Mouse (Mus musculus) kidney, embryonic 16.5 days (tissue): ENCODE results near the gene Mrpl20. TPM values are rescaled to one million over a fixed set of nuclear protein-coding genes. Genes with fewer than 3 reads are reported as not detected.

Experiments used
- microRNA-seq: library from miRNA; unstranded; fragments of <30 nt; microRNA quantifications from one replicate; pipeline ENCODE4, GENCODE M21; 2016
- polyA plus RNA-seq: library from polyadenylated mRNA; unstranded; fragments of >200 nt; fragmentation: Nextera tagmentation; extraction: Ambion mirVana; gene quantifications from 2 replicates; pipeline ENCODE4 v1.2.1, GENCODE M21; 2015

Mrpl20 gene
- polyA plus RNA-seq, 1 experiment from 2014 or later = 209 TPM

Small RNA genes lying within 50 kb of the gene (microRNA-seq; reads per million reads assigned to microRNA genes)
- not detected for gene Gm27743

Other genes starting within 250 kb of the Mrpl20 start
- gene Nadk, start 240.5 kb upstream of the Mrpl20 start, polyA plus RNA-seq = 107 and 110 TPM in 2 replicates
- gene Slc35e2, start 201.5 kb upstream of the Mrpl20 start, polyA plus RNA-seq = 7.8 and 10.1 TPM in 2 replicates
- gene Cdk11b, start 178.0 kb upstream of the Mrpl20 start, polyA plus RNA-seq = 56.6 and 65.6 TPM in 2 replicates
- not detected in 2 replicates for gene Gm10563, start 157.5 kb upstream of the Mrpl20 start, polyA plus RNA-seq
- gene Mmp23, start 149.5 kb upstream of the Mrpl20 start, polyA plus RNA-seq = 70.4 and 71.7 TPM in 2 replicates
- 31.9 and 34.1 TPM in 2 replicates for gene Mib2, start 133.7 kb upstream of the Mrpl20 start, polyA plus RNA-seq
- 2.5 and 2.8 TPM in 2 replicates for gene Fndc10, start 108.5 kb upstream of the Mrpl20 start, polyA plus RNA-seq
- 144 and 159 TPM in 2 replicates for gene Ssu72, start 98.1 kb upstream of the Mrpl20 start, polyA plus RNA-seq
- gene Tmem240, start 68.1 kb upstream of the Mrpl20 start, polyA plus RNA-seq = 0.45 and 0.53 TPM in 2 replicates
- 138 and 142 TPM in 2 replicates for gene Atad3a, start 41.8 kb upstream of the Mrpl20 start, polyA plus RNA-seq
- 7.4 and 11.3 TPM in 2 replicates for gene Vwa1, start 28.2 kb upstream of the Mrpl20 start, polyA plus RNA-seq
- gene Tmem88b, start 17.0 kb upstream of the Mrpl20 start, polyA plus RNA-seq = 0.32 and 0.33 TPM in 2 replicates
- 0.32 and 0.41 TPM in 2 replicates for gene Ankrd65, start 12.4 kb upstream of the Mrpl20 start, polyA plus RNA-seq
- gene Ccnl2, start 9.6 kb downstream of the Mrpl20 start, polyA plus RNA-seq = 168 and 179 TPM in 2 replicates
- gene Aurkaip1, start 28.4 kb downstream of the Mrpl20 start, polyA plus RNA-seq = 143 and 157 TPM in 2 replicates
- gene Mxra8, start 36.8 kb downstream of the Mrpl20 start, polyA plus RNA-seq = 119 and 125 TPM in 2 replicates
- 5.5 and 6.3 TPM in 2 replicates for gene Dvl1, start 44.5 kb downstream of the Mrpl20 start, polyA plus RNA-seq
- gene Tas1r3, start 60.5 kb downstream of the Mrpl20 start, polyA plus RNA-seq = 0.22 and 0.40 TPM in 2 replicates
- gene Cptp, start 66.6 kb downstream of the Mrpl20 start, polyA plus RNA-seq = 20.0 TPM in 2 replicates
- 72.9 and 80.1 TPM in 2 replicates for gene Ints11, start 66.7 kb downstream of the Mrpl20 start, polyA plus RNA-seq
- gene Pusl1, start 88.9 kb downstream of the Mrpl20 start, polyA plus RNA-seq = 51.4 and 55.1 TPM in 2 replicates
- gene Acap3, start 88.9 kb downstream of the Mrpl20 start, polyA plus RNA-seq = 16.5 and 17.6 TPM in 2 replicates
- 100.0 and 102 TPM in 2 replicates for gene Ube2j2, start 141.0 kb downstream of the Mrpl20 start, polyA plus RNA-seq
- gene C1qtnf12, start 159.4 kb downstream of the Mrpl20 start, polyA plus RNA-seq = 123 and 137 TPM in 2 replicates
- 18.0 and 18.7 TPM in 2 replicates for gene B3galt6, start 189.8 kb downstream of the Mrpl20 start, polyA plus RNA-seq
- 173 and 182 TPM in 2 replicates for gene Sdf4, start 190.0 kb downstream of the Mrpl20 start, polyA plus RNA-seq
- gene Tnfrsf4, start 211.0 kb downstream of the Mrpl20 start, polyA plus RNA-seq = 0.90 and 1.2 TPM in 2 replicates
- 1.3 and 2.5 TPM in 2 replicates for gene Tnfrsf18, start 223.3 kb downstream of the Mrpl20 start, polyA plus RNA-seq